Mouse (Mus musculus): ENCODE results near the gene Rictor.

Rictor gene

GRCm38 (mm10) chr15:6707936-6708525, at the start of gene Rictor:
Gene Rictor (plus strand): TSS chr15:6708379.
- DNase-seq, result peak; percentile 68

GRCm38 (mm10) chr15:6661951-6662350, 46.2 kb upstream of the Rictor start:
- DNase-seq, result no peak

- no peak for DNase-seq
Measured at GRCm38 (mm10) chr15:6663991-6664390, 44.2 kb upstream of the Rictor start.

- DNase-seq, result no peak
Measured at GRCm38 (mm10) chr15:6666072-6666471, 42.1 kb upstream of the Rictor start.

DNA sequence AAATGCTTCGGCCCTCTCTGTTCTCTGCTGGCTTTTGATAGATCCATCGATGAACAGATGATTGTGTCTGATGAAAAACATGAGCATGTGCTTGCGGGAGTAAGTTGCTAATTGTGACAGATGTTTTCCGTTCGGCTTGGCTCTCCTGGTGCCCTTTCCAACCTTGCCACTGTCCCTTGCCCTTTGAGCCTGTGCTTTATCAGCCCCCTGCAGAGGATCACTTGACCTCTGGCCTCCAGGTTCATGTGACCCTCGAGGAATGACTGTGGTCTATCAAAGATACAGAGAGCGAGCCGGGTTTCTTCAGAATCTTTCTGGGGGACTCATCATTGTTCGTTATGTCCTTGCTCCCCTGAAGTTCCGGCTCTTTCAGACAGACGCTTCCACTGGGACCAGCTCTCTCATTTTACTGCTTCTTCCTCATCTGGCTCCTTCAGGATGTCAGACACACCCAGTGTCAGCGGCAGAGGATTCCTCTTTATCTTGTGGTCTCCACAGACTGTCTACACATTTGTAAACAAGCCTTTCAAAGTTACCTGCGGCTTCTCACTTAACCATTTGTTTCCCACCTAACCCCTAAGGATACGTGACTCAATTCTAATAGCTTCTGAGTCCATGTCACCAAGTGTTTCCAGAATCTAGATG, 39.3 kb upstream of the Rictor start:
- DNase-seq, result no peak

- no peak for DNase-seq
Measured at GRCm38 (mm10) chr15:6678479-6678878, 29.7 kb upstream of the Rictor start.

DNA sequence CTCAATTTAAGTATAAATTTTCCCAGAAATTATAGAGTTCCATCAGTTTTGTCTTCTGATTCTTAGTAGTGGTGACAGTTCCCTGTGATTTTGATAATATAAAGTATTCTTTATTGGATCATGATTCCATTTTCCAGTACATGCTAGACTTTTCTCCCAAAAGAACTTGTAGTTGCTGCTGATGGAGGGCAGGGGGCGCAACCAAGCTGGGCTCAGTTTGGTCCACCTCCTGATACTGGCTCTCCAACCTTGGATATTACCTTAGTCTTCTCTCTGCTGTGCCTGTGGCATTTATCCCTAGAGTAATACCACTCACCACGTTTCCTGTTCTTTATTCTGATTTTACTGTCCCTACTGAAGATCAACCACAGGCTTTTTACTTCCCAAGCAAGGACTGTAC, 6.0 kb upstream of the Rictor start:
- no peak for DNase-seq

GRCm38 (mm10) chr15:6705351-6705901, 2.8 kb upstream of the Rictor start:
- DNase-seq, result no peak

GRCm38 (mm10) chr15:6707551-6707935, 636 bp upstream of the Rictor start:
- peak; percentile 72 for DNase-seq

DNA sequence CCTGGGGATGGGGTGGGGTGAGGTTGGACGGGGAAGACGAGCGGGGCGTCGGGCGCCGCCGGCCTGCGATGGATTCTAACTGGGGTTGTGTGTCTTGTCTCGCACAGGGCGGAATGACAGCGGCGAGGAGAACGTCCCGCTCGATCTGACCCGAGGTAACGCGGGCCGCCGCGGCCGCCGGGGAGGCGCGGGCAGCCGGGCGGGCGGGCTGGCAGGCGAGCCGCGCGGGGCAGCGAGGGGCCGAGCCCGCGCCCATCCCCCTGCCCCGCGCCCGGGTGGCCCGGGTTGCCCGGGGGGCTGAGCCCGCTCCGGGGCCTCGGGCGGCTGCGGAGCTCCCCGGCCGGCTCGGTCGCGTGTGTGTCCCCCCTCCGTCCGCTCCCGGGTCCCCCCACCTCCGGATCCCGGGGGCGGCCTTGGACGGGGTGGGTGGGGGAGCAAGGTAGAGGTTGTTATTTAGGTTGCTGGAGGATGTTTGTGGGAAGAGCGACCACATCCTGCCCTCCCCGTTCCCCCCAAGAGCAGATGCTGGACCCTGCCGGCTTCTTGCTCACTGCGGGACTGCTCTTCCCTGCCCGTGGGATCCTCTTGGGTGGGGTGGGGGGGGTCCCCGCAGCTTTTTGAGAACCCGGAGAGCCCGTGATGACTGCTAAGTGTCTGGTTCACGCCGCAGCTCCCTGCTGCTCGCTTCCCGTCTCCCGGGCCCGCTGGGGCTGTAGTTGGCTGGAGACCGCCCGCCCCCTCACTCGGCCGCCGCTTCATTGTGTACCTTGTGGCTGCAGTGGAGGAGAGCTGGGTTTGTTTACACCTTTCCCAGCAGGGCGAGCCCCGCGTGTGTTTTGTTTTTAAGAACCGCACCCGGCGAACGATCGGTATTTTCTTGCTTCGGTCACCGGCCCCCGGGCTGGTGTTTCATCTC, 605 bp downstream of the Rictor start:
- DNase-seq, result peak; percentile 18

DNA sequence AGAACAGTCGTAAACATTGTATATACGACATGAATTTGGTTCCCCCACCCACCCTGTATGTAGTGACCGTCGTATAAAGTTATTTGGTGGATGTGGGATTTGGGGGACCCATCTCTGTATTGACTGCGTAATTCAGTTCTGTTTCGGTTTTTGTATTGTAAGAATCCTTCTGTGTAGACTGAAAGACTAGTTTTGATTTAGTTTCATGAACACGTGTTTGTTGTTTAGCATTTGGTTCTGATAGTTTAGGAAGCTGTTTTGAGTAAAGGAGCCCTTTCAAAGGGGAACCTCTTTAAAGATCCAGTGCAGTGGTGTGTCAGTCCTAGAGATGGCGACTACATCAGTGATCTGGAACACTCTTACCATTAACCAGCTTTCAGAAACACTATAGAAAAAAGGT, 1.4 kb downstream of the Rictor start:
- no peak for DNase-seq

- no peak for DNase-seq
Measured at GRCm38 (mm10) chr15:6710341-6710740, 2.2 kb downstream of the Rictor start.

GRCm38 (mm10) chr15:6711226-6711625, 3.0 kb downstream of the Rictor start:
- no peak for DNase-seq

- DNase-seq, result no peak
Measured at GRCm38 (mm10) chr15:6714819-6715218, 6.6 kb downstream of the Rictor start.

GRCm38 (mm10) chr15:6715237-6715636, 7.1 kb downstream of the Rictor start:
- no peak for DNase-seq

DNA sequence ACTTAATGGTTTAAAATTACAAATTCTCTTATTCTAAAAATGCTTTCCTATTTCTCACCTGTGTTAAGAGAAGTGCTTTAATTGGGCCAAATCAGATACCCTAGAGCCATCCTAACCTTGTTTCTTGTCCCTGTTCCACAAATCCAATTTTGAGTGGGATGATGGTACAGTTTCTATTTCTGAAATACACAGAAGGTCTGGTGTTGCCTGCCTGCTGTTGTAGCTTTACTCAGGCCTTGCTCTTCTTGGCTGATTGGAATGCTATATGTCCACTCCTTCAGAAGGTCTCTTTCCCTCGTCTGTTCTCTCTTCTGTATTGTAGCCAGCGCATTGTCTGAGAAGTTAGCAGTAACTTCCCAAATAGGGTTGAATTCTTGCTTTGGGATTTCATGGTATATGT, 13.2 kb downstream of the Rictor start:
- DNase-seq, result no peak

GRCm38 (mm10) chr15:6721802-6722201, 13.6 kb downstream of the Rictor start:
- DNase-seq, result no peak

- DNase-seq, result no peak
Measured at GRCm38 (mm10) chr15:6722405-6723176, 14.4 kb downstream of the Rictor start.

GRCm38 (mm10) chr15:6723338-6723737, 15.2 kb downstream of the Rictor start:
- DNase-seq, result no peak

DNA sequence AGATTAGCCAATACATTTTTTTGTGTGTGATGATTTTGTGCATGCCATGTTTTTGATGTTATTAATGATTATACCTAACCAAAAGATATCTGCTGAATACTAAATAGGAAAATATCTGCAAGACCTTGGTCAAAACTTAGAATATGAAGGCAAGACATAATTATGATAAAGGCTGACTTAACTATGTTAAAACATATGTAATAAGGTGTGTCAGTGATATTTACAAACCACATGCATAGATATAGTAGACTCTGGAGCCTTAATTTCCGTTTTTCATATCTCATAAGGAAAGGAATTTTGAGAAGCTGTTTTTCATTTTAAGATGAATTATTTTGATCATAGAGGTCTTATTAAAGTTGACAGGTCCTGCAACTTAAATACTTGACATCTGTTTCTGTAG, 16.3 kb downstream of the Rictor start:
- no peak for DNase-seq

DNA sequence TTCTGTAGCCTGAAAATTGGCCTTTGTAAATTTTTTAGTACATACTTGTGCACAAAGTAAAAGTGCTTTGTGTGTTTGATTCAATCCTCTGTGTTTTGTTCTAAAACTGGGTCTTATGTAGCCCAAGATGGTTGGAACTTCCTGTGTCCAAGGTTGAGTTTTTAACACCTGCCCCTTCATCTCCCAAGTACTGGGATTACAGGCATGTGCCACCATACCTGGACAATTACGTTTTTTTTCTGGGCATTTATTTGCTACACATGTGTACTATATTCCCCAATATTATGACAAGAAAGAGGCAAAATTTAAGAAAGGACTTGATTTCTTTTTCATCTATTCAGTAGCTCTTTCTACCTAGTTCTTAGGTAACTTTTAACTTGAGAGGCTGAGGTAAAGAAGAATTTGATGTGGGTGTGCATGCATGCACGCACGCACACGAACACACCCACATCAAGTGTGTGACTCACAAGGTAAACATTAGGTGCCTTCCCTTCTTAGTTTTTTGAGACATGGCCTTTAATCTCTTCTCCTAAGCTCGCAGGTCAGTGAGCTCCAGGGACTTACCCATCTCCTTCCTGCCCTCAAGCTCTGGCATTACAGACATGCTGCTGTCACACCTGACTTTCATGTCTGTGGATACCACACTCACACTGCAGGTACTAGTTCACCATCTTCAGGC, 18.1 kb downstream of the Rictor start:
- no peak for DNase-seq

DNA sequence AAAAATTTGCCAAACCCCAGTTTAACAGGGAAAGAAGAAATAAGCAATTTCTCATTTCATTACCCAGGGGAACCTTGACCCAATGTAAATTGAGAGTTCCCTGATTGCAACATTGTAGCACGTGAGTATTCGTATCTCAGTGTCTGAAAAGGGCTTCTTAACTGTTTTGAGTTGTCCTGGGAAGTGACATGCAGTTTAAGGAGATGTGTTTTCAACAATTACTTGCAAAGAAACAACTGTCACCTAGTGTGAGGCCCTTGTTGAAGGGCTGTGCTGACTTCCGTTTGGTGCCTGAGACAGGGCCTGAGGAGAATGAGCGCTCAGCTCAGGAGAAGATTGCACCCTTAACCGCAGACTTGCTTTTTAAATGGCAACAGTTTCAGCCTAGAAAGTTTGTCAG, 24.9 kb downstream of the Rictor start:
- no peak for DNase-seq

All from kidney, adult 11 months (tissue).